Mouse (Mus musculus) left cerebral cortex, postnatal 25 days (tissue): Measurements from ENCODE around the gene Nat8f1. TPM values are rescaled to one million over a fixed set of nuclear protein-coding genes. Genes with fewer than 3 reads are reported as not detected.
"Not testable (repeated sequence)": the region's sequence is repeated elsewhere in the genome, so short reads cannot be mapped to it uniquely, and the experiment has no call there.

Experiments
- DNase-seq, 2 experiments: peaks; one replicate each; pipeline ENCODE4 v3.0.0; 2022; ENCODE audit warnings: low spot score in 2 of 2, mixed read lengths in 1 of 2
- intact Hi-C: fragments of 180-260 bp; cut with DNase I; formaldehyde crosslinking; loops from one replicate; pipeline ENCODE4 v1.15.1; 2025
- total RNA-seq, 2 experiments: library from RNA; stranded (reverse); gene quantifications; 2 replicates each; pipeline ENCODE4 v1.2.3; 2021

The Nat8f1 gene
- total RNA-seq: 10 to 100 TPM; 30.5 to 30.7 TPM

DNA sequence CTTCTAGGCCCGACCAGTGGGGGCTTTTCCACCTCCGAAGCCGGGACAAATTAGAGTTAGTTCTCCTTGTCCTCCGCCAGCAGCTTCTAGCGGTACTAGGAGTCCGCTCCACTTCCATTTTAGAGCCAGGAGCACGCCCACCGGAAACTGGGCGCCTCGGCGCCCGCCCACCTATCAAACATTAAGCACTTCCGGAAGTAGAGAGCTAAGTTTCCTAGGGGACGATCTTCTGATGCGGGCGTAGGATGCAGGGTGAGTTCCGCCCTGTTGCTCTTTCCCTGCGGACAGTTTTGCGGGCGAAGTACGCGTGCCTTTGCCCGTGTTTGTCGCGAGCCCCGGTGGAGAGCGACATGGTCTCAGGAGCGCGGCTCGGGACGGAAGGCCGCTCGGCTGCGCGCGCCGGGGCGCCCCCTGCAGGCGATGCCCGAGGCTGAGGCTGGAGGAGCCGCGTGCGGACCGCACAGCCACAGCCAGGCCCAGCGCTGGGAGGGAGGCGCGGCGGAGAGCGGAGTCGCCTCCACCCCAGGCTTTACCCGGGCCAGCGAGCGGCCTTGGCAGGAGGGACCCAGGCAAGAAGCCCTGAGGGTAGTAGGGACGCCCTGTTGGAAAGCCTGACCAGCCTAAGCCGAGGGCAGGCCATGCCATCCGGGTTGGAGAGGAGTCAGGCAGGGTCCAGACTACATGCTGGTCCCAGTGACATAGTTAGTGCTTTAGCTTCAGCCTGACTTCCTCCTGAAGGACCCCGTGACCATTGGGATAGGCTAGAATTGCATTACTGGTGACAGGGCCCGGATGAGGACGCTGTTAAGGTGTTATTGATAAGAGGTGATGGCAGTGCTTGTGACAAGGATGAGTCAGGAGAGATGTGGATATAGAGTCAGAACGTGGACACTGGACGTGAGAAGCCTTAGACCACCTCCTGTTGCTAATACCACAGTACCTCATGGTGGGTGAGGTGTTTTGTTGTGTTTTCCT is at the start of gene Nat8f1:
Gene Nat8f1, minus strand, starts transcription at position 149 of the 975 bp plus-strand sequence.
- intact Hi-C loops: loop anchor here (10.0 kb wide), 2 partner anchors 331 to 461 kb away; partner anchors contain the start of genes Alms1, Cct7 and Pradc1
- peak; percentile 89 to 93 for DNase-seq

DNA sequence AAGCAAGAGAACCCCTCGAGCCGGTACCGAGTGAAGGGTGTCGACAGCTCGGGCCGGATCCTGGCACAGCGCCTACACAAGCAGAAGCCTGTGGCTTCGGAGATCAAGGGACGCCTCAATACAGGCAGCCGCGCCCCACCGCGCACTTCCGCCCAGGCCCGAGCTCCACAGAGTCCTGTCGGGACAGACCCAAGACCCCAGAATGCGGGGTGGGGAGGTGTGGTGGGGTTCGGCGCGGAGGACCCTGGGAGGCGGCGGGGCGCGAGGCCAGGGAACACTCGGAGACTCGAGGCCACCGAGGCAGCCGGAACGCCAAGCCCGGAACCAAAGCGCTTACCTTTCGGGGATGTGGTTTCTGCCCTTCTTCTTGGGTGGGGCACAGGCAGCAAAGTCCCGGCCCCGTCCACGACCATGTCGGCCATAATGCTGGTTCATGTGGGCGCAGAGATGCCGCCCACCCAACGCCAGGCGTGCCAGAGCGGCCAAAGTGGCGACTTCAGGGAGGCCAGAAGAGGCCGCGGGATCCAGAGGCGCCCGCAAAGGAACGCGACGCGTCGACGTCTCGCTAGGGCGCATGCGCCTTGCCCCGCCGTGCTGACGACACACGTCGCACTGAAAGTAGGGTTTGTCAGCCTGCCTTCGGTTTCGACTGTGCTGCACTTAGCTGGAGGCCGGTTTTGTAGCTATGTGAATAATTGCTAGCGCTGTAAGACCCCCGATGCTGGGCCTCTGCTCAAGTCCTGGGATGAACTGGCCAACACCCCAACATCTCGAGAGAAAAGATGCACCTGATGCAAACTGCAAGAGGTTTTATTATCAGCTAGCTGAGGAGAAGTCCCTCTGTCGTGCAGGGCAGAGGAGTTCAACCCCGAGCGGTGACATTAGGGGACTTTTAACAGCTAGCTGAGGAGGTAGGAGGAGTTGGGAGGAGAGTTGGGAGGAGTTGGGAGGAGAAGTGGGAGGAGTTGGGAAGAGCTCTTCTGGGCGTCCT is 45.9 kb upstream of the Nat8f1 start, which contains the start of gene Dusp11:
Gene Dusp11, minus strand, starts transcription at position 567 of the 991 bp plus-strand sequence.
- intact Hi-C loops: loop anchor here (5.0 kb wide), 1 partner anchor 41 kb away; no protein-coding TSS in a partner anchor
- peak; percentile 92 to 96 for DNase-seq

DNA sequence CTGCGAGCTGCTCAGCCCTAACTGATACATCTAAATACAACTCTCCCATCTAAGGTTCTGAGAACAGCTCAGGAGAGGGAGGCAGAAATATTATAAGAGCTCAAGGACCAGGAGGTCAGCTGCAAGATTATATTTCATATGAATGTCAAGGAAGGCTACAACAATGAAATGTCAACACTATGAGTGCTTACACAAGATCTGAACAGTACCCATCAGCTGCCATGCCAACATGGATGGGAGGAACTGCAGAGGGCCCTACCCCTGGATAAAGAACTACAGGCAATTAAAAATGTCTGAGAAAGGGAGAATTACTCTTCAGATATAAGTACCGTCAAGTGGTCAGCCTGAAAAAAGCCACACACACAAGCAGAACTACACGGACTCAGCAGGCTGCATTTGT is 42.1 kb upstream of the Nat8f1 start:
- intact Hi-C loops: no loop called here
- no peak for DNase-seq

GRCm38 (mm10) chr6:85948549-85948948 is 33.1 kb upstream of the Nat8f1 start:
- intact Hi-C loops: no loop called here
- DNase-seq: peak in 1 of 2 experiments; percentile 22

- intact Hi-C loops: no loop called here
- DNase-seq: no peak
Measured at GRCm38 (mm10) chr6:85942469-85942868, 27.0 kb upstream of the Nat8f1 start.

- intact Hi-C loops: no loop called here
Measured at GRCm38 (mm10) chr6:85938701-85939100, 23.2 kb upstream of the Nat8f1 start.

DNA sequence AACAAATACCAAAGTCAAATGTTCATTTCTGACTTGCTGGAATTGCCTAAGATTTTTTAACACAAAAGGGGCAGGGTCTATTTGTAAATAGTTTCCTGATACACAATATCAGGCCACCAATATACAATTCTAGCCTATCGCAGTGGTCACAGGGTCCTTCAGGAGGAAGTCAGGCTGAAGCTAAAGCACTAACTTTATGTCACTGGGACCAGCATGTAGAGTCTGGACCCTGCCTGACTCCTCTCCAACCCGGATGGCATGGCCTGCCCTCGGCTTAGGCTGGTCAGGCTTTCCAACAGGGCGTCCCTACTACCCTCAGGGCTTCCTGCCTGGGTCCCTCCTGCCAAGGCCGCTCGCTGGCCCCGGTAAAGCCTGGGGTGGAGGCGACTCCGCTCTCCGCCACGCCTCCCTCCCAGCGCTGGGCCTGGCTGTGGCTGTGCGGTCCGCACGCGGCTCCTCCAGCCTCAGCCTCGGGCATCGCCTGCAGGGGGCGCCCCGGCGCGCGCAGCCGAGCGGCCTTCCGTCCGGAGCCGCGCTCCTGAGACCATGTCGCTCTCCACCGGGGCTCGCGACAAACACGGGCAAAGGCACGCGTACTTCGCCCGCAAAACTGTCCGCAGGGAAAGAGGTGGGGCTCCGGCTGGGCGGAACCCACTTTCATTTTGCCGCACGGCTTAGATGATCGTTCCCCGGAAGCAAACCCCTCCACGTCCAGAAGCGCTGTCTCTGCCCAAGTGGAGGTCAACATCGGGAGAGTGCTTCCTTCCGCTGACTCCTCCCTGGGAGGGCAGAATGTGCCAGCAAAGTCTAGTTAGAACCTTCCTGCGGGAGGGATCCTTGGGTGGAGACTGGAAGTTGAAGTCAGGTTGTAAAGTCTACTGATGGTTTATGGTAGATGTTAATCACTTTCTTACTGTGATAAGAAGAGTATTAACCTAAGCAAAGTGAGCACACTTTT is 21.3 kb upstream of the Nat8f1 start:
- DNase-seq: peak; percentile 80 to 87
- intact Hi-C loops: loop anchor here (2.0 kb wide), 1 partner anchor 70 kb away; no protein-coding TSS in a partner anchor

More at GRCm38 (mm10) chr6:85938701-85939100, 23.2 kb upstream of the Nat8f1 start:
- no peak for DNase-seq

- intact Hi-C loops: loop anchor here (2.0 kb wide), 1 partner anchor 71 kb away; no protein-coding TSS in a partner anchor
- no peak for DNase-seq
Measured at GRCm38 (mm10) chr6:85935646-85936045, 20.2 kb upstream of the Nat8f1 start.

DNA sequence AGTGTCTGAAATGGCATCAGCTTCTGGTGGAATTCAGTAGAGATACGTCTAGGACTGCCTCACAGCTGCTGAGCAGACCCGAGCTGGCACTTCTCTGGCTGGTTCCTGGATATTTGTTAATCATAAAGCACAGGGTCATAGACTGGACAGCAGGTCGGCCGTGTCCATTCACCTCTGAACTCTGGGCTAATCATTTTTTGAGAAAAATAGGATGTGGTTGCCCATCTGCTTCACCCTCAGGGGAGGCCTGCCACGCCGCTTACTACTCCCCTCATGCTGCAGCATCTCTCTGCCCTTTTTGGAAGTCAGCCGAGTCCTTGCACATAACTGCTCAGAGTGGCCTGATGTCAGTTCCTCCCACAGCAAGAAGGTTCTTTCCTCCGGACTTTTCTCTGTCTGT is 18.6 kb upstream of the Nat8f1 start:
- intact Hi-C loops: no loop called here
- no peak for DNase-seq

DNA sequence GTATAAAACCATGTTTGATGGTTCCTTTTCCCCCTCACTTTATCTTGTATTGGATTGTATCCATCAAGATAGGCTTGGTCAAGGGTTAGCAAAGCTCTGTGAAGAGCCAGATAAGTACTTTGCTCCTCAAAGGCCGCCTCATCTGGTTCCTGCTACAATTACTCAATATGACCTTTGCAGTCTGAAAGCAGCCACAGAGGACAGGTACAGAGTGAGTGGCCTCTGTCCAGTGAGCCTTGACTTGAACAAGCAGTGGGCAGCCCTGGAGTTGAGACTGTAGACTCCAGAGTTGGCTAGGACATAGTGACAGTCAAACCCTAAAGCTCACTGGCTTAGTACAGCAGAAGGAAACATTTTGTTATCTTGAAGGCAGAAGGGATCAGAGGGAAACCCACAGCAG is 13.8 kb upstream of the Nat8f1 start:
- intact Hi-C loops: no loop called here
- no peak for DNase-seq

DNA sequence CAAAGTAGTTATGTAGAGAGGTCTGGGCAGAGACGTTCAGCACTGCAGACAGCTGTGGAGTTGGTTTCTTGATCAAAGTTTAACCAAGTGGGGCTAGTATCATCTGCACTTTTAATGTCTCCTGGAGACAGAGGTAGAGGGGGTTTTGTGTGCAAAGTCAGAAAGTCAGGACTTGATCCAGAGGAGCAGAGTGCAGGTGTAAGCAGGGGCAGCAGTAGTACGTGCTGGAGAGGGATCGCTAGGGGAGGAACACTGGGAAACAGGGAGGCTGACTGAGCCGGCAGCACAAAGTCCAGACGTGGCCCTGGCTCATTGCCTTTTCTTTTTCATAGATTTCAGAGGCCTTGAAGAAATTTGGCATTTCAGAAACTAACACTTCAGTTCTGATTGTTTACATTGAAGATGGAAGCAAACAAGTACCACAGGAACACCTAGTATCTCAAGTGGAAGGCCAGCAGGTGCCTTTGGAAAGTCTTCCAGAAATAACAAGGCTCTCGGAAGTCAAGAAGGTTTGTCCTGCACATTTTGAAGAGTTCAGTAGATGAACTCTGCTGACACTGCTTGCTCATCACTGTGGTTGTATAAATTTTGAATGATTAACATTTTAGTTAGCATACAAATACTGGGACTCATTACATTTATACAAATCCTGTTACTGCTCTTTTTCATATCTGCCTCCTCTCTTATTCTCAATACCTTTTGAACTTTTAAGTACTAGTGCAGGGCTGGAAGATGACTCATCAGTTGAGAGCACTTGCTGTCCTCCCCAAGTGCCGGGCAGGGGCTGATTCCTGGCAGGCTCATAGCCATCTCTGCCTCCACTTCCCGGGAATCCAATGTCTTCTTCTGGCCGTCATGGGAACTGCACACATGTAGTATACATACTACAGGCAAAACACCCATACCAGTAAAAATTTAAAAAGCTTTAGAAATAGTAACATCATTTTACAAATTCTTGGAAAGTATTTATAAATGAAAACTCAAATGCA is 12.3 kb upstream of the Nat8f1 start:
- no peak for DNase-seq
- intact Hi-C loops: no loop called here

- DNase-seq: no peak
Measured at GRCm38 (mm10) chr6:85926709-85927108, 11.2 kb upstream of the Nat8f1 start.

DNA sequence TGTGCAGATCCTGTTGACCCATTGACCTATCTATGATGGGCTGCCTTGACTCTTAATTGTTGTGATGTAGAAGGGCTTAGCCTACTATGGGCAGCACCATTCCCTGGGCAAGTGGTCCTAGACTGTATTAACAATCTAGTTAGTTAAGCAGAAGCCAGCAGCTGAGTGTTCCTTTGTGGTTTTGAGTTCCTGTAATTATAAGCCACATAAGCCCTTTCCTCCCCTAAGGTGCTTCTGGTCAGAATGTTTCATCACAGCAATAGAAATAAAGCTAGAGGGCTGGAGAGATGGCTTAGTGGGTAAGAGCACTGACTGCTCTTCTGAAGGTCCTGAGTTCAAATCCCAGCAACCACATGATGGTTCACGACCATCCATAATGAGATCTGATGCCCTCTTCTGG is 8.2 kb upstream of the Nat8f1 start:
- intact Hi-C loops: no loop called here
- DNase-seq: no peak

More at GRCm38 (mm10) chr6:85926709-85927108, 11.2 kb upstream of the Nat8f1 start:
- intact Hi-C loops: no loop called here

- intact Hi-C loops: loop anchor here (10.0 kb wide), 2 partner anchors 335 to 465 kb away; partner anchors contain the start of genes Alms1, Cct7 and Pradc1
- DNase-seq: no peak
Measured at GRCm38 (mm10) chr6:85919401-85919800, 3.9 kb upstream of the Nat8f1 start.

GRCm38 (mm10) chr6:85918341-85918740 is 2.9 kb upstream of the Nat8f1 start:
- intact Hi-C loops: loop anchor here (10.0 kb wide), 2 partner anchors 334 to 464 kb away; partner anchors contain the start of genes Alms1, Cct7 and Pradc1
- DNase-seq: not testable (repeated sequence)

DNA sequence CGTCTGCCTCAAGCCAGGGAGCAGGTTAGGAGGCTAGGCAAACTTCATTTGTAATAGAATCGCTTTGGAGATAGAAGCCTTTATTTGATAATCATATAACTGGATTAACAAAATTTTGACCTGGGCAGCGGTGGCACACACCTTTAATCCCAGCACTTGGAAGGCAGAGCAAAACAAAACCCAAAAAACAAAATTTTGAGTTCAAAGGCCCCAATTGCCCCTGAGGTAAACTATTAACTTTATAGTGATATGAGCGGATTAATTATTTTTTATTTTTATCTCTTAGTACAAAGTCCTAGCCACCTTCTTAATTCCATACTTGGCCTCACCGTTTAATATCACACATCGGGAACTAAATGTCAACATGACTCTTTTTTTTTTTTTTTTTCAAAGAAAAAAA is 1.1 kb upstream of the Nat8f1 start:
- intact Hi-C loops: loop anchor here (10.0 kb wide), 2 partner anchors 332 to 462 kb away; partner anchors contain the start of genes Alms1, Cct7 and Pradc1
- DNase-seq: no peak

GRCm38 (mm10) chr6:85915141-85915538 is 347 bp downstream of the Nat8f1 start:
- peak; percentile 8 for DNase-seq
- intact Hi-C loops: loop anchor here (10.0 kb wide), 2 partner anchors 330 to 460 kb away; partner anchors contain the start of genes Alms1, Cct7 and Pradc1
